Mouse (Mus musculus) midbrain, embryonic 15.5 days (tissue): Measurements from ENCODE around the gene Traf3ip1. TPM values are rescaled to one million over a fixed set of nuclear protein-coding genes. Genes with fewer than 3 reads are reported as not detected.

Experiments
- ATAC-seq: fragments of 200-750 bp; cut with Nextera tagmentation; replicated peaks from 2 replicates; pipeline ENCODE4 v1.8.0; 2017; ENCODE audit warnings: moderate TSS enrichment
- H3K27ac ChIP-seq: fragments of 300-500 bp; sonication (generic); 2 replicates; pipeline ENCODE4 v1.5.1; 2015; ENCODE audit warnings: mild to moderate bottlenecking, inconsistent platforms
- H3K27me3 ChIP-seq: fragments of 300-500 bp; sonication (generic); replicated peaks from 2 replicates; pipeline ENCODE4 v1.6.1; 2015; ENCODE audit warnings: inconsistent platforms
- H3K36me3 ChIP-seq: fragments of 300-500 bp; sonication (generic); replicated peaks from 2 replicates; pipeline ENCODE4 v1.6.1; 2015; ENCODE audit warnings: inconsistent platforms
- H3K4me1 ChIP-seq: fragments of 300-500 bp; sonication (generic); 2 replicates; pipeline ENCODE4 v1.6.1; 2015; ENCODE audit warnings: inconsistent platforms
- H3K4me2 ChIP-seq: fragments of 300-500 bp; sonication (generic); 2 replicates; pipeline ENCODE4 v1.6.1; 2015; ENCODE audit warnings: inconsistent platforms, mild to moderate bottlenecking, moderate library complexity
- H3K4me3 ChIP-seq: fragments of 300-500 bp; sonication (generic); 2 replicates; pipeline ENCODE4 v1.5.1; 2015; ENCODE audit warnings: mild to moderate bottlenecking, inconsistent platforms
- H3K9ac ChIP-seq: fragments of 300-500 bp; sonication (generic); 2 replicates; pipeline ENCODE4 v1.6.1; 2015; ENCODE audit warnings: mild to moderate bottlenecking, inconsistent platforms
- H3K9me3 ChIP-seq: fragments of 300-500 bp; sonication (generic); 2 replicates; pipeline ENCODE4 v1.6.1; 2016; ENCODE audit warnings: inconsistent platforms
- WGBS: fragments of 180-500 bp; shearing (Covaris S2); methylation state at CpG from one replicate; pipeline ENCODE4 v1.1.7; 2015; ENCODE audit warnings: mixed read lengths; 5-methylcytosine and 5-hydroxymethylcytosine counted together
- polyA plus RNA-seq: library from polyadenylated mRNA; unstranded; fragments of >200 nt; fragmentation: Nextera tagmentation; extraction: Ambion mirVana; gene quantifications from 2 replicates; pipeline ENCODE4 v1.2.1, GENCODE M21; 2015

Traf3ip1 gene
- polyA plus RNA-seq, 1 experiment from 2014 or later: 11.4 TPM

DNA sequence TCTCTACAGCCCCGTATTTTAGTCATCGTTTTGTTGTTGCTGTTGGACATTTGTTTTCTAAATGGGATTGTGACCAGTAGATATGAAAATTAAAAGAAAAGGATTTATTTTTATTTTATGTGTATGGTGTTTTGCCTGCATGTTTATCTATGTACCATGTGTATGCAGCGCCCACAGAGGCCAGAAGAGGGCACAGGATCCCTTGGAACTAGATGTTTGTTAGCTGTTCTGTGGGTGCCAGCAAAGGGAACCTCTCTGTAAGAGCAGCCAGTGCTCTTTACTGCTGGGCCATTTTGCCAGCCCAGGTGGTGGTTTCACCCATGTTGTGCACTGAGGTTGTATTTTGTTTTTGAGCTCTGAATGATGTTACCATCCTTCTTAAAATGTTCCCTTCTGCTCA is 79.8 kb downstream of the Traf3ip1 start:
- ATAC-seq: 0 out of 2 replicates have a peak, but pooled peaks have one; percentile 50
- no peak overlapping the region for H3K27ac ChIP-seq
- no peaks in the 10 kb centered on the region for H3K4me1 ChIP-seq
- H3K9ac ChIP-seq: no peak overlapping the region
- H3K36me3 ChIP-seq: no peaks in the 10 kb centered on the region
- H3K4me2 ChIP-seq: no peak overlapping the region
- WGBS: 62% methylated on average over 3 of the region's 3 CpGs
- H3K9me3 ChIP-seq: no peaks in the 10 kb centered on the region
- no peaks in the 10 kb centered on the region for H3K27me3 ChIP-seq
- no peak overlapping the region for H3K4me3 ChIP-seq

DNA sequence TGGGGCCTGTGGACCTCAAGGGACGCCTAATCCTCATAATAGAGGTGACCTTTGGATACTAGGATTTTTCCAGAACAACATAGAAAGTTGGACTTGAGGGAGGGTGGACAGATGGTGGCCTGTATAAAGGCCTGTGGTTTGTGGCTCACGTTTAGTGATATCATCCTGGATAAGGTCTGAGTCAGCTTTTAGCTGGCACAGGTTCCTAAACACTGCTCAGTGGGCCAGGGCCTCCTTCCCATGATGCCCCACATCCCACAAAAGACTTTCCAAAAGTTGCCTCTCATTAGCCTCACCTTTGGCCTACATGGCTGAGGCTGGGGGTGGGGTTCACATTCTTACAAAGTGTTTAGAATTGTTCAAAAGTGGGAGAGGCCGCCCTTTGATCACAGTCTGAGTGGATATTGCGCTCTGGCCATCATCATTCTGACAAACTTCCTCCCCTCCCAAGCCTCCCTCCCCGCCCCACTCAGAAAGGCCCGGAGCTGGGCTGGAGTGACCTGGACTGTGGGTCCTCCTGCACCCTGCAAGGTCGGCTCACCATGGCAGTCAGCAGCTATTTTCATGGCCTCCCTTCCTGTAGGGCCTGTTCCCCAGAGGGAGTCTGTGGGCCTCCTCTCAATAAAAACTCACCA is 83.6 kb downstream of the Traf3ip1 start:
- Histone ChIP-seq H3K4me3 (no peak overlapping the region), H3K36me3 (no peaks in the 10 kb centered on the region), H3K9ac (no peak overlapping the region), H3K4me2 (no peak overlapping the region), H3K27ac (no peak overlapping the region), H3K9me3 (no peaks in the 10 kb centered on the region), H3K27me3 (no peaks in the 10 kb centered on the region), H3K4me1 (no peaks in the 10 kb centered on the region)
- no peak for ATAC-seq
- WGBS: 76% methylated on average over 7 of the region's 7 CpGs

Other genes starting within 250 kb of the Traf3ip1 start
- gene Ube2f, start 244.3 kb upstream of the Traf3ip1 start, polyA plus RNA-seq: 58.5 and 60.4 TPM in 2 replicates
- 12.6 and 12.7 TPM in 2 replicates for gene Scly, start 196.3 kb upstream of the Traf3ip1 start, polyA plus RNA-seq
- 0.08 and 0.13 TPM in 2 replicates for gene Espnl, start 172.6 kb upstream of the Traf3ip1 start, polyA plus RNA-seq
- 0.09 and 0.10 TPM in 2 replicates for gene Klhl30, start 143.6 kb upstream of the Traf3ip1 start, polyA plus RNA-seq
- 0.27 and 0.56 TPM in 2 replicates for gene Erfe, start 128.2 kb upstream of the Traf3ip1 start, polyA plus RNA-seq
- 150 and 152 TPM in 2 replicates for gene Ilkap, start 95.8 kb upstream of the Traf3ip1 start, polyA plus RNA-seq
- 192 and 212 TPM in 2 replicates for gene Hes6, start 80.6 kb upstream of the Traf3ip1 start, polyA plus RNA-seq
- gene Per2, start 35.3 kb upstream of the Traf3ip1 start, polyA plus RNA-seq: 5.1 and 5.3 TPM in 2 replicates
- 11.8 and 12.5 TPM in 2 replicates for gene Asb1, start 45.9 kb downstream of the Traf3ip1 start, polyA plus RNA-seq